28 mouse cellular contexts compared by ENCODE assay signal in genomic region chr2:124673117-124673516, GRCm38 (mm10).
"Had no signal": no experiment of that assay in that cellular context is flagged by ENCODE, and none has a peak within 500 bp of the region (broad histone marks: within the 10 kb centered on the region; RNA-seq: fewer than 3 reads in every experiment).

No protein-coding gene starts in this region.

- H3K4me1 ChIP-seq: embryonic facial prominence, embryonic 10.5 days; embryonic facial prominence, embryonic 12.5 days; embryonic facial prominence, embryonic 13.5 days; embryonic facial prominence, embryonic 15.5 days; forebrain, embryonic 12.5 days; forebrain, embryonic 13.5 days; forebrain, embryonic 15.5 days had no signal

- H3K36me3 ChIP-seq: embryonic facial prominence, embryonic 10.5 days; embryonic facial prominence, embryonic 12.5 days; embryonic facial prominence, embryonic 13.5 days; embryonic facial prominence, embryonic 15.5 days; forebrain, embryonic 10.5 days; forebrain, embryonic 12.5 days; forebrain, embryonic 15.5 days had no signal

- H3K27me3 ChIP-seq: embryonic facial prominence, embryonic 12.5 days; embryonic facial prominence, embryonic 13.5 days; embryonic facial prominence, embryonic 15.5 days; forebrain, embryonic 12.5 days; forebrain, embryonic 13.5 days; forebrain, embryonic 15.5 days had no signal

- ATAC-seq: forebrain, embryonic 13.5 days; forebrain, embryonic 14.5 days; forebrain, embryonic 15.5 days; forebrain, embryonic 16.5 days; forebrain, postnatal 0 days had no signal

- H3K9me3 ChIP-seq: embryonic facial prominence, embryonic 10.5 days; embryonic facial prominence, embryonic 12.5 days; embryonic facial prominence, embryonic 13.5 days; embryonic facial prominence, embryonic 15.5 days; forebrain, embryonic 10.5 days; forebrain, embryonic 12.5 days; forebrain, embryonic 13.5 days; forebrain, embryonic 15.5 days had no signal

- H3K9ac ChIP-seq: embryonic facial prominence, embryonic 12.5 days; embryonic facial prominence, embryonic 13.5 days; embryonic facial prominence, embryonic 15.5 days; forebrain, embryonic 12.5 days; forebrain, embryonic 13.5 days; forebrain, embryonic 15.5 days; forebrain, postnatal 0 days had no signal

- DNase-seq: cerebellum, adult 2 months; cerebellum, adult 8-10 months; cerebellum, adult 9-10 months; cerebellum, adult 9-11 months; cerebellum, postnatal 10 days; cerebellum, postnatal 14 days; cerebellum, postnatal 25 days; cerebellum, postnatal 36 days; embryo, embryonic 11 days; forebrain, postnatal 0 days; gastrocnemius, adult 2 months; gastrocnemius, postnatal 10 days; gastrocnemius, postnatal 14 days; gastrocnemius, postnatal 25 days; gastrocnemius, postnatal 36 days; heart, adult 18-20 months; heart, adult 2 months had no signal

- H3K4me3 ChIP-seq: embryonic facial prominence, embryonic 10.5 days; embryonic facial prominence, embryonic 12.5 days; embryonic facial prominence, embryonic 13.5 days; embryonic facial prominence, embryonic 15.5 days; erythroblast, embryonic 14.5 days; forebrain, embryonic 10.5 days; forebrain, embryonic 12.5 days; forebrain, embryonic 13.5 days; forebrain, embryonic 15.5 days; gastrocnemius, adult 2 months; heart, adult 2 months had no signal

- H3K4me2 ChIP-seq: embryonic facial prominence, embryonic 12.5 days; embryonic facial prominence, embryonic 13.5 days; embryonic facial prominence, embryonic 15.5 days; forebrain, embryonic 12.5 days; forebrain, embryonic 13.5 days; forebrain, embryonic 15.5 days had no signal

- H3K27ac ChIP-seq: embryonic facial prominence, embryonic 10.5 days; embryonic facial prominence, embryonic 12.5 days; embryonic facial prominence, embryonic 13.5 days; embryonic facial prominence, embryonic 15.5 days; forebrain, embryonic 10.5 days; forebrain, embryonic 12.5 days; forebrain, embryonic 13.5 days; forebrain, embryonic 15.5 days; gastrocnemius, adult 2 months; heart, adult 2 months had no signal
